Mouse (Mus musculus) liver, adult 2 months (tissue): ENCODE data around the gene Megf11.

Source experiments
- CTCF ChIP-seq: fragments of 200-500 bp; IDR thresholded peaks from 2 replicates; pipeline ENCODE4 v1.5.1; 2011; ENCODE audit warnings: low read depth, low read length, control low read depth
- POLR2A ChIP-seq: fragments of 200-500 bp; IDR thresholded peaks from 2 replicates; pipeline ENCODE4 v1.6.1; 2011; ENCODE audit warnings: low read length, control low read depth; ENCODE audit not compliant: insufficient read depth; ENCODE audit errors: extremely low read depth

DNA sequence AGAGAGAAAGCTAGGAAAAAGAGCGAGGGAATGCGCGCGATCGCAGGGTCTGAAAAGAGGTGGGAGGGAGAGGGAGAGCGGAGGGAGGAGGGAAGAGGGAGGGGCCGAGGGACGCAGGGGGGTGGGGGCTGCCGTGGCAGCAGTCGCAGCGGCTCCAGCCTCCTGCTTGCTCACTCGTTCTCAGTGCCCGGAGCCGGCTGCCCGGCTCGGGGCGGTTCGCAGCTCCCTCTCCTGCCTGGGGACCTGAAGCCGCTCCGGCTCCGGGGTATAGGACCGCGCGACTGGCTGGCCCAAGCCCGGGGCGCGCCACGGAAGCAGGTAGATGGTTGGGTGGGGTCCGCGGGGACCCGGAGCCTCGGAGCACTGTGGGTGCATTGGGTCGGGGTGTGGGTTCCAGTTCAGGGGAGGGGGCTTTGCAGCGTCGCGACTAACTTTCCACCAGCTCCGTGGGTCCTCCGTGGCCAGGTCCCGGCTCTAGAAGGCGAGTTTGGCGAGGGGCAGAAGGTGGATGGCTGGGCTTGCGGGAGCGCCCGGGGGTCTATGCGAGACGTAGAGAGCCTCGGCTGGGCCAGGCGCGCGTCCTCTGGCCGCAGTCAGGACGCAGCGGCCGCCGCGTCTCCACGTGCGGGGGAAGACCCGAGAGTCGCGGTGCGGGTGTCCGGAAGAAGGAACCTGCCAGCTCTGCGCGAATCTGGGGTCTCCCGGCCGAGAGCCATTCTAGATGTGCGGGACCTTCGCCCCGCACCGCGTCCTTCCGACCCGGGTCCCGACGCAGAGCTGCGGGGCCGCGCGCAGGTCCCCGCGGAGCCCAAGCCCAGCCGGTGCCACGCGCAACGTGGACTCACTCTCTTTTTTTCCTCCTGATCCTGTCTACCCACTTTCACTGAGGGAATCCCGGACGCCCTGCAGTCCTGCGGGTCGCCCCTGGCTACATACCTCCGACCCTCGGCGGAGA, at the start of gene Megf11:
- TF ChIP-seq POLR2A, result no peak
- TF ChIP-seq CTCF, result no peak
